Mouse (Mus musculus) embryo, embryonic 11.5 days (tissue): ENCODE results near the gene Gm20388.
A peak's percentile ranks its signal among the peaks of the same experiment; 100 is the strongest.

Experiments
- DNase-seq: peaks from one replicate; pipeline ENCODE4 v3.0.0-alpha.2; 2012; ENCODE audit warnings: low read depth, low spot score

Gene Gm20388

GRCm38 (mm10) chr8:121906542-121907512 lies 1996.2 kb downstream of the Gm20388 start:
- DNase-seq, result no peak

- DNase-seq, result peak; percentile 93
These were observed 1997.1 kb downstream of the Gm20388 start, which contains the start of gene Slc7a5 for GRCm38 (mm10) chr8:121907587-121908248. TSS of gene Slc7a5 (minus strand) at chr8:121907694.

- no peak for DNase-seq
These were observed 1997.9 kb downstream of the Gm20388 start for GRCm38 (mm10) chr8:121908378-121909147.

GRCm38 (mm10) chr8:121909148-121909541 lies 1998.5 kb downstream of the Gm20388 start:
- no peak for DNase-seq

GRCm38 (mm10) chr8:121909663-121910062 lies 1999.0 kb downstream of the Gm20388 start:
- no peak for DNase-seq

- no peak for DNase-seq
These were observed 2000.8 kb downstream of the Gm20388 start for GRCm38 (mm10) chr8:121911400-121911799.

- DNase-seq, result no peak
These were observed 2001.3 kb downstream of the Gm20388 start for GRCm38 (mm10) chr8:121911987-121912386.

- DNase-seq, result no peak
These were observed 2002.2 kb downstream of the Gm20388 start for GRCm38 (mm10) chr8:121912831-121913230.

GRCm38 (mm10) chr8:121913378-121913777 lies 2002.7 kb downstream of the Gm20388 start:
- DNase-seq, result no peak

- DNase-seq, result no peak
These were observed 2008.5 kb downstream of the Gm20388 start for GRCm38 (mm10) chr8:121919158-121919557.

- no peak for DNase-seq
These were observed 2009.1 kb downstream of the Gm20388 start for GRCm38 (mm10) chr8:121919731-121920130.

- no peak for DNase-seq
These were observed 2010.9 kb downstream of the Gm20388 start for GRCm38 (mm10) chr8:121921582-121921981.

GRCm38 (mm10) chr8:121922101-121922500 lies 2011.5 kb downstream of the Gm20388 start:
- no peak for DNase-seq

- no peak for DNase-seq
These were observed 2014.0 kb downstream of the Gm20388 start for GRCm38 (mm10) chr8:121924681-121925080.

- DNase-seq, result peak; percentile 76
These were observed 2015.0 kb downstream of the Gm20388 start for GRCm38 (mm10) chr8:121925624-121926023.

- DNase-seq, result no peak
These were observed 2015.6 kb downstream of the Gm20388 start for GRCm38 (mm10) chr8:121926266-121926665.

- DNase-seq, result no peak
These were observed 2016.7 kb downstream of the Gm20388 start for GRCm38 (mm10) chr8:121927316-121927715.

- no peak for DNase-seq
These were observed 2019.4 kb downstream of the Gm20388 start for GRCm38 (mm10) chr8:121930047-121930446.

GRCm38 (mm10) chr8:121931571-121931970 lies 2020.9 kb downstream of the Gm20388 start:
- no peak for DNase-seq

- no peak for DNase-seq
These were observed 2021.5 kb downstream of the Gm20388 start for GRCm38 (mm10) chr8:121932026-121932667.
